Mouse (Mus musculus) adrenal gland, postnatal 14 days (tissue): ENCODE measurements around the gene Gm5142. TPM values are rescaled to one million over a fixed set of nuclear protein-coding genes. Genes with fewer than 3 reads are reported as not detected.

ENCODE experiments used
- DNase-seq: peaks from one replicate; pipeline ENCODE4 v3.0.0; 2021; ENCODE audit warnings: mixed read lengths
- long read RNA-seq, 2 experiments: library from polyadenylated mRNA; stranded (forward); transcript quantifications; one replicate each; pipeline ENCODE4 v2.0.0; 2021
- total RNA-seq: library from RNA; stranded (reverse); gene quantifications from 2 replicates; pipeline ENCODE4 v1.2.3, GENCODE M21; 2021

Gene Gm5142
- total RNA-seq = not detected in 2 replicates
- long read RNA-seq, experiment 1 = 0 reads
- long read RNA-seq, experiment 2 = 0 reads

DNA sequence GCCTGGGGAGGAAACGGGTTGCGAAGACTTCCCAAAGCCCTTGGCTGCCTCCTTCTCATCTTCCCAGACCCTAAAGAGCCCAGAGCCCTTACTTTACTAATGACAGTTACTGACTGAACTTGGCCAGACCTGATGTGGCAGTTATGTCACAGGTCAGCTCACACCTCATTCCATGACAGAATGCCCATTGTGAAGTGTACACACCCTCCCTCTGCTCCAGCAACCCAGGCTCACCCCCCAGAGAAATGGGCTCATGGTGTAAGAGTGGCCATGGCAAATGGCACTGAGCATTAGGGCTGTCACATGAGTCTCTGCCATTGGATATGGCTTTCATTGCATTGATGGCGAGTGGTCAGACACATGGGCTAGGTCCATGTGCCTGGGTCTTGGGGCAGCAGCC, at the start of gene Gm5142:
Gene Gm5142 (minus strand): TSS at position 101 of the 400 bp plus-strand sequence.
- no peak for DNase-seq

DNA sequence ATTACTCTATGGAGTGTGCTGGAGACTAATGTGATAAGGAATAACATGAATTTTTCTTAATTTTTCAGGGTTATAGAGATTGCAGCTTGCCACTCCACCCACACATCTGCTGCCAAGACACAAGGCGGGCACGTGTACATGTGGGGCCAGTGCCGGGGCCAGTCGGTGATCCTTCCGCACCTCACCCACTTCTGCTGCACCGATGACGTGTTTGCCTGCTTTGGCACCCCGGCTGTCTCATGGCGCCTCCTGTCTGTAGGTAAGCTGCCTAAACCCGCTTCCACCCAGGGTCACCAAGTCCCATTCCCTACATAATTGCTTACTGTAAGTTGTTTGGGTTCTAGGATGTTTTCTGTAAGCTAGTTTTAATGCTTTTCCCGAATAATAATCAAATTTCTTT, 47.7 kb upstream of the Gm5142 start:
- DNase-seq = no peak

DNA sequence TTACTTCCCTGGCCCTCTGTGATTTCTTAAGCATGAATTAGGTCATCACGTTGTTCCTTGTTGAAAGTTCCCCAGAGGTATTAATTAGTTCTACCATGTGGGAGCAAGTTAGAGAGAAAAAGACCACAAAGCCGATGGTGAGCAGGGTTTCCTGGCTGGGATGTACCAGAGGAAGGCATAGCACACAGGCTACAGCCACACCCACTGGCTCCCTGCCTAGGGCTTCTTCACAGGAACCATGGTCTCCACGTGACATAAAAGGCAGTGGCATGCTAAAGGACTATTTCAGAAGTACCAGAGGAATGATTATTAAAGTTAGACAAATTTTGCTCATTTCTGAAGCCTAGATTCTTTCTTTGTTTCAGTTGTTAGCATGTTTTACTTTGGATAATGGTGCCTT, 40.7 kb upstream of the Gm5142 start:
- no peak for DNase-seq

DNA sequence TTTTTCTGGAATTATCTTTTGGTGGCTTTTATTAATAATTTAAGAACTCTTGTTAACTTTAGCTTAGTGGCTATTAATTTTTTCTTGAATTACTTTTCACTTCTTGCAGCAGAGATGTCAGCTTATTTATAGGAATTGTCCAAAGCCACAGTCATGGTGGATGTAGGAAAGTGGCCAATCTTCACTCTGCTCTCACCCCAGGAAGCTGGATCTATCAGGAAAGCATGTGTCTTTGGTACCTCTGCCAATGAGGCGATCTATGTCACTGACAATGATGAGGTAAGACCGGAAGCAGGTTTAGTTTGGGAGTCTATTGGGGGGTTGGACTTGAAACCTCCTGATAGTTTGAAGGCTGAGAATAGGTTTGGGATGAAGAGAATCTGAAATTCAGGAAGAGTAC, 31.3 kb upstream of the Gm5142 start:
- no peak for DNase-seq

DNA sequence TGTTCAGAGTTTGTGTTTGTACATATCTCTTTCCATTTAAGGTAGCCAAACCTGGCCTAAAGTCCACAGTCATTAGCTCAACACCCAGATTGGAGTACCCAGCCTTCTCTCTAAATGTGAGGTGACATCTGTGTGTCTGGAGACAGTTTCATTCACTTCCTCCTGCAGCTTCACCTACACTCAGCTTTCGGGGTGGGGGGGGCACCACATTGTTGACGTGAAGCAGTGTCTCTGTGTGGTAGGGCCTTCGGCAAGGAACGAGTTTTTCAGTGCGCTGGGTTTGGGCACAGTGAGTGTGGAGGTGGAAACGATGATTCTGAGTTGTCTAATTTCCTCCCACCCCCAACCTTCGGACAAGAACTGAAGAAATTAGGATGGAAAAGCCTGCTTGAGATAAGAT, 30.5 kb upstream of the Gm5142 start:
- DNase-seq = no peak

DNA sequence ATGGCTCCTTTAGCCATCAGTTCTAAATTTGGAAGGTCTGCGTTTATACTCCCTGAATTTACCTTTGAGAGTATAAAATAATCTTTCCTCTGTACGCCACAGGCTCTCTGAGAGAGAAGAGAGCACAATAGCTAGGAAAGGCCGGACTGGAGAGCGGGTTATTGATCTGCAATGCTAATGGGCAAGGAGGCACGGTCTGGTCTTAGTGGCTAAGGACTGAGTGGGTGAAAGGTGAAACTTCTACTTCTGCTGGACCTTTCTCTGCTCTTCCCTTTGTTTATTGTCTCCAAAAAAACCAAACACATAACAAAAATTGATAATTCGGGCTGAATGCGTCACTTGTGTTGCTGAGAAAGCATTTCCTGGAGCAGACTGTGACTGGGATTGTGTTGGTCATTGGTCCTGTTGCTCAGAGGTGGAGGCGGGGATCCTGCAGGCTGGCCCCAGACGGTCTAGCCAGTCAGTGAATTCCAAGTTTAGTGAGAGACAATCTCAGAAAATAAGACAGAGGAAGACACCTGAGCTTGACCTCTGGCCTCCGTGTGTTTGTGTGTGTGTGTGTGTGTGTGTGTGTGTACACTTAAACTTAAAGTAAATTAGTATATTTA, 27.5 kb upstream of the Gm5142 start:
- DNase-seq = no peak

DNA sequence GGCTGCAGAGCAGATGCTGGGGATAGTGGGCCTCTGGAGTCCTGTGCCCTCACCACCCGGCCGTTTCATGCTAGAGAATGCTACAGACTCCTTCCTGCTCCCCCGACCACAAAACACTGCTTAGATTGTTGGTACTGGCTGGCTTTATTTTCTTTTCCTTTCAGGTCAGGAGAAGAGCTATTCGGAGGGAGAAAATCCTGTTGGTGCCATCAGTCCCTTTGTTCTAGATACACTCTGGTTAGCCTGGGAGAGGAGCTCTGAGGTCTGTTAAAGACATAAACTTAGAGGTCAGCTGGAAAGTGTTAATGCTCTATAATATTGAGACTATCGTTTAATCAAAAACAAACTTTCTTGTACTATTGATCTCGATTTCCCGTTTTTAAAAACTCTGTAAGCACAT, 26.9 kb upstream of the Gm5142 start:
- DNase-seq = no peak

DNA sequence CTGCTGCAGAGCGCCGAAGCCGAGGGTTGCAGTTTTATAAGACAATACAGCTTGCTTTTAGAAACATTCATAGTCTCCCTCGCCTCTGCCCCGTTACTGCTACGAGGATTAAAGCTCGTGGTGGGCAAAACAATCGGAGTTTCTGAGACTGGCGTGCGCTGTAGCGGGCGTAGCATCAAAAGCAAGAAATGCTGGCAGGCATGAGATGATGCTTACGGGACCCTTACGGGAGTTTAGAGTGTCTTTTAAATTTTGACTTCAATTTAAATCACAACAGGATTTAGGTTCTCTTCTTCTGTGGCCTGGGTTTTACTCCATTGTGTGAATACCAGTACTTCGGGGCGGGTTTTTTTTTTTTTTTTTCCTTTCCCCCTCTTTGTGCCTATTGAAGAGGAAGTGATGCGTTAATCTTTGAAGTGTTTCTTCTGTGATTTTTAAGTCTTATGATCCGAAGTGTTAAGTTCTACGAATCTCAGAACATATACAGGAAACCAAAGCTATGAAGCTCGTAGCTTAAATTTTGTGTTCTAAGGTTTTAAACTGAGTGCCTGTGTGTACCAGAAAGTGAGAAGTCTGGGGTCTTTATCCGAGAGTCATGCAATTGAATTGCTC, 23.2 kb upstream of the Gm5142 start:
- DNase-seq = no peak

DNA sequence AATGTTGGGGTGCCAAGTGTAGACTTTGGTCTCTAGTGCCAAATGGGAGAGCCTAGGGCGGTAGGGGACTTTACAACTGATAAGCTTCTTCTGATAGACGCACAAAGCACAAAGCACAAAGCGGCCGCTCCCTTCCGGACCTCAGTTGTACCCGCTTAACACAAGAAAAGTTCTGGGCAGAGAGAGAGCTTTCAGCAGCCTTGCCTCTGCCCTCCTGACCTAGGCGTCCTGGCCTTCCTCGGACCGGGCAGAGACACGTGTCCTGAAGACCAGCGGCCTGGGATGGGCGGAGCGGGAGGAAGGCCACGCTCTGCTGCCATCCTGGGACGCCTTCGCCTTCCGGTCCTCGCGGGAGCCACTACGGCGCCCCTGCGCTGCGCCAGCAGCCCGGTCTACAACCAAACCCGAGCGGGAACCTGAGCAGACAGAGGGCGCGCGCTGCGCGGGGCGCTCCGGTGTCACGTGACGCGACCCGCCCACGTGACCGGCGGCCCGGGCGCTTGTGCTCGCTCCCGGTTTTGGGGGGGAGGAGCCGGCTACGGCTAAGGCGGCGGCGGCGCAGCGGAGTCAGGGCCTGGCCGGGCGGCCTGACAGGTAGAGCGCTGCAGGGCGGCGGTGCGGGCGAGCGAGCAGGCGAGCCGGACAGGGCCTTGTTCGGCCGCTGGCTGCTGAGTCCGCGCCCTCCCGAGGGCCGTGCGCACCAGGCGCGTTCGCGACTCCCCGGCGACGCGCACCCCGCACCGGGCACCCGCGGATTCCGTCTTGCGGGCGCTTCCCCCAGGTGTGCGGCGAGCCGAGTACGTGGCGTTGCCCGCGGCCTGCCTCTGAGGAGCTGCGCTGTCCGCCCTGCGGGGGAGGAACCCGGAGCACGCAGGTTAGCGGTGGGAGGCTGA, 22.4 kb upstream of the Gm5142 start, which contains the start of gene Rcbtb1:
Gene Rcbtb1 (plus strand): TSS at position 499 of the 893 bp plus-strand sequence.
- DNase-seq = peak; percentile 95

DNA sequence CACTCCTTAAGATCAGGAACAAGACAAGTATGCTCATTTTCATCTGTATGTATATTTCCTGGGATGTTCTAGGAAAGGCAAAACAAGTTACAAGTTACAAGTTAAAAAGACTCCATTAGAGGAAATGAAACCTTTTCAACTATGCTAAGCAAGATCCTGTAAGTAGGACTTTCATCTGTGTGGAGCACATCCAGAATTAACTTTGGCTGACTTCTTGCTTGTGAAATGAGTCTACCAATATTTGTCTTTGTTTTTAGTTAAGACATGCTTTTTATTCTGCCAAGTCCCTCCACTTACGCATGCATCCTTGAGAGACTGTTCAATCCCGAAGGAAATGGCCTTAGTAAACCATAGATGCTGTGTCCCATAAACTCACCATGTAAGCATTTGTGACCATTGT, 7.6 kb upstream of the Gm5142 start:
- no peak for DNase-seq

DNA sequence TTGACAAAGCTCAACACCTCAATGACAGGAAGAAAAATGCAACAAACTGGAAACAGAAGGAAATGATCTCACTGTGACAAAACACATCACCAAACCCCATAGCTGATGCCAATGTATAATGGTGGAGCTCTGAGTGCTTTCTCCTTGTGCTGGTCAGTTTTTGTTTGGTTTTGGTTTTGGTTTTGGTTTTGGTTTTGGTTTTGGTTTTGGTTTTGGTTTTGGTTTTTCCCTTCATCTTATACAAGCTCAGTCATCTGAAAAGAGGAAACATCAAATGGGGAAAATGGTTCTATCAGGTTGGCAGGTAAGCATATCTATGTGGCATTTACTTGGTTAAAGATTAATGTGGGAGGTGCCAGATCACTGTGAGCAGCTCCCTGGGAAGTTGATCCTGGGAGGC, 7.0 kb upstream of the Gm5142 start:
- no peak for DNase-seq

DNA sequence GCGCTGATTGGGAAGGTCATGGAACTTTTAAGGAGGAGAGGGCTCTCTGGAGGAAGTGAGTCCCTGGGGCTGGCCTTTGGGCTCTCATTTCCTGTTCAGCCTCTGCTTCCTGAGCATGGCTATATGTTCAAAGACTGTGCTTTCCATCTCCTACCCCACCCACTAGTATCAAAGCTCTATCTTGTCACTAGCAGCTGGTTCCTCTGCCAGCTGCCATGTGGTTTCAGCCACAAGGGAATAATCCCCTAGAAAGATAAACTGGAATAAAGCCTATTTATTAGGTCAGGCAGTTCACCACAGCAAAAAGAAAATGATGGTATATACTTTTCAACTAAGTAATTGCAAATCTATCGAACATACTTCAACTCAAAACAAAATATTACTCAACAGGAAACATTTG, 4.2 kb upstream of the Gm5142 start:
- DNase-seq = no peak

DNA sequence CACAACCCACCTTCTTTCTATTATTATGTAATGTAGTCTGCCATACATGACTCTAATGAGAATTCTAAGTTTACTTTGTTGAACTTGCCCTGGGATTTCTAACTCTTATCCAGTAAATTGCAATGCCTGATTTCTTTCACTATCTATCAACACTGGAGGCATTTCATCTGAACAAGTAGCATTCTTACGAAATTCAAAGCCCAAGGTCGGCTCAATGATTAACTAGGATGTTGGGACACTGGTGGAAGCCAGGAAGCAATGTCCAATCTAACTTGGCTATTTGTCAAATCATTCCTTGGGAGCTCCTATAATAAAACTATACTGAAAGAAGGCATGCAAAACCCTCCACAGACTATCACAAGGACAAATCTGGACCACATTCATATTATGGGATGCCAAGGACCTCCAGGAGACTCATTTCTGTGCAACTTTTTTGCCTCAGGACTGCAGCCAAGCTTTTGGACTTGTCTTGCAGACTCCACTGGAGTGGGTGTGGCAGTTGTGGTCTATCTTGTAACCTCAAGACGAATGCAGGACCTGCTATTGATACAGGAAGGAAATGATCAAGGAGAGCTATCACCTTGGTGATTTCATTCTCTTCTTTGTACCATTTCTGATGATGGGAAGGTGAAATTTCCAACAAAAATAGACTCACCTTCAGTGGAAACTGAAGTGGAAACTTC, 21.4 kb downstream of the Gm5142 start:
- peak; percentile 56 for DNase-seq

DNA sequence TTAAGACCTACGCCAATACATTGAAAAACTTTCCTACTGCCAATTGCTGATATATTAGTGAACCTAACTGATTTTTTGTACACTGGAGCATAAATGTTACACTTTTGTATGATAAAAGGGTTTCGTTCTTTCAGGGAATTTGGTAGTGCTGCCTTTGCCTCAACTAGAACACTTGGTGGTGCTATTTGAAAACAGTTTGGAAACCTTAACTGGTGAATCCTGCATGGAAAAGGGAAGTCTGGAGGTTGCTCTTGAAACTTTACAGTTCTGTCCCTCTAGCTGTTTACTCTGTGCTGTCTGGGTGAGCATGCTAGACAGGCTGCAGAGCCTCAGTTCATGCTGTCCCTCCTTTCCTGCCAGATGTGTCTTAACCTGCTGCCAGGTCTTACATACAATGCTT, 23.0 kb downstream of the Gm5142 start:
- DNase-seq = peak; percentile 6

DNA sequence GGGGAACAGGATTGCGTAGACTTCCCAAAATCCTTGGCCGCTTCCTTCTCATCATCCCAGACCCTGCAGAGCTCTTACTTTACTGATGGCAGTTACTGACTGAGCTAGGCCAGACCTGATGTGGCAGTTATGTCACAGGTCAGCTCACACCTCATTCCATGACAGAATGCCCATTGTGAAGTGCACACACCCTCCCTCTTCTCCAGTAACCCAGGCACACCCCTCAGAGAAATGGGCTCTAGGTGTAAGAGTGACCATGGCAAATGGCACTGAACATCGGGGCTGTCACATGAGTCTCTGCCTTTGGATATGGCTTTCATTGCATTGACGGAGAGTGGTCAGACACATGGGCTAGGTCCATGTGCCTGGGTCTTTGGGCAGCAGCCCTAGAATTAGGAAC, 35.8 kb downstream of the Gm5142 start, which contains the start of gene 1700129C05Rik:
Gene 1700129C05Rik (minus strand): TSS at position 101 of the 400 bp plus-strand sequence.
- DNase-seq = no peak

DNA sequence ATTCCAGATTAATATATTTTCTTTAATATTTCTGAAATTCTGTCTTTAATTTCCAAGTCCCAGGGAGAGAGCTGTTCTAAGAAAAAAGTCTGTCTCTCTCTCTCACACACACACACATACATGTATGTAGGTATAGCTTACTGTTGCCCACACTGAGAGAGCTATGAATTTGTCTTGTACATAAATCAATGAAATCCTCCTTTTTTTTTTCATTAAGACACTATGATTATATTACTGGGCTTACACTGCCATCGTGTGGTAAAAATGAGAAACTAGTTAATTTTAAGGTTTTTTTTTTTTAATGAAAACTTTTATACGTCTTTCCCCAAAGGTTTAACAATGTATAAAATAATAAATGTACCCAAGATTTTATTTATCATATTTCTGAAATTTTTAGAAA, 64.3 kb downstream of the Gm5142 start:
- DNase-seq = no peak

Other genes with a start within 250 kb of the Gm5142 start
- gene 1700129C05Rik, start 35.9 kb downstream of the Gm5142 start, total RNA-seq = not detected in 2 replicates
- gene Rcbtb1, start 22.5 kb upstream of the Gm5142 start, total RNA-seq = 25.5 and 32.2 TPM in 2 replicates
- gene Gm6904, start 81.5 kb upstream of the Gm5142 start, total RNA-seq = not detected in 2 replicates
- gene Phf11a, start 118.8 kb upstream of the Gm5142 start, total RNA-seq = 0.37 and 0.56 TPM in 2 replicates
- gene Phf11b, start 162.6 kb upstream of the Gm5142 start, total RNA-seq = 0.82 and 3.0 TPM in 2 replicates
- gene Phf11d, start 186.7 kb upstream of the Gm5142 start, total RNA-seq = 4.1 and 6.5 TPM in 2 replicates
- gene Phf11c, start 216.6 kb upstream of the Gm5142 start, total RNA-seq = 0.96 and 1.3 TPM in 2 replicates